Mouse (Mus musculus) liver, embryonic 13.5 days (tissue): ENCODE measurements around the gene Crtc3. TPM values are rescaled to one million over a fixed set of nuclear protein-coding genes. Genes with fewer than 3 reads are reported as not detected.
A peak's percentile ranks its signal among the peaks of the same experiment; 100 is the strongest.

Experiments used
- ATAC-seq: fragments of 200-750 bp; cut with Nextera tagmentation; 2 replicates; pipeline ENCODE4 v1.8.0; 2017; ENCODE audit warnings: low read depth, mild to moderate bottlenecking, moderate number of reproducible peaks, moderate library complexity
- DNase-seq: peaks from one replicate; pipeline ENCODE4 v3.0.0; 2022
- H3K27ac ChIP-seq: fragments of 300-500 bp; sonication (generic); 2 replicates; pipeline ENCODE4 v1.5.1; 2015; ENCODE audit warnings: moderate library complexity, mild to moderate bottlenecking, inconsistent platforms
- H3K27me3 ChIP-seq: fragments of 300-500 bp; sonication (generic); 2 replicates; pipeline ENCODE4 v1.6.1; 2015; ENCODE audit warnings: mild to moderate bottlenecking, inconsistent platforms
- H3K36me3 ChIP-seq: fragments of 300-500 bp; sonication (generic); 2 replicates; pipeline ENCODE4 v1.6.1; 2015; ENCODE audit warnings: mild to moderate bottlenecking, inconsistent platforms
- H3K4me1 ChIP-seq: fragments of 300-500 bp; sonication (generic); replicated peaks from 2 replicates; pipeline ENCODE4 v1.6.1; 2015; ENCODE audit warnings: inconsistent platforms
- H3K4me2 ChIP-seq: fragments of 300-500 bp; sonication (generic); 2 replicates; pipeline ENCODE4 v1.6.1; 2015; ENCODE audit warnings: inconsistent platforms, mild to moderate bottlenecking, moderate library complexity
- H3K4me3 ChIP-seq: fragments of 300-500 bp; sonication (generic); replicated peaks from 2 replicates; pipeline ENCODE4 v1.5.1; 2015; ENCODE audit warnings: mild to moderate bottlenecking, inconsistent platforms
- H3K9ac ChIP-seq: fragments of 300-500 bp; sonication (generic); 2 replicates; pipeline ENCODE4 v1.6.1; 2015; ENCODE audit warnings: mild to moderate bottlenecking, inconsistent platforms
- H3K9me3 ChIP-seq: fragments of 300-500 bp; sonication (generic); replicated peaks from 2 replicates; pipeline ENCODE4 v1.6.1; 2016; ENCODE audit warnings: inconsistent platforms
- WGBS: fragments of 180-500 bp; shearing (Covaris S2); methylation state at CpG from one replicate; pipeline ENCODE4 v1.1.7; 2015; ENCODE audit not compliant: insufficient replicate concordance; 5-methylcytosine and 5-hydroxymethylcytosine counted together
- polyA plus RNA-seq: library from polyadenylated mRNA; unstranded; fragments of >200 nt; fragmentation: Nextera tagmentation; extraction: Ambion mirVana; gene quantifications from 2 replicates; pipeline ENCODE4 v1.2.1, GENCODE M21; 2015

Gene Crtc3
- polyA plus RNA-seq, 1 experiment from 2014 or later: 5.5 TPM

- Histone ChIP-seq H3K9me3 (no peaks in the 10 kb centered on the region), H3K4me1 (peaks cover 54% of the 10 kb centered on the region), H3K27ac (no peak overlapping the region), H3K27me3 (no peaks in the 10 kb centered on the region), H3K9ac (no peak overlapping the region), H3K36me3 (no peaks in the 10 kb centered on the region), H3K4me2 (no peak overlapping the region), H3K4me3 (no peak overlapping the region)
- 81% methylated on average over 5 of the region's 5 CpGs for WGBS
- ATAC-seq (no peak), DNase-seq (no peak)
These were observed 33.8 kb downstream of the Crtc3 start for GRCm38 (mm10) chr7:80654926-80655325.

GRCm38 (mm10) chr7:80654393-80654792 lies 34.3 kb downstream of the Crtc3 start:
- Histone ChIP-seq H3K27me3 (no peaks in the 10 kb centered on the region), H3K4me2 (no peak overlapping the region), H3K9me3 (no peaks in the 10 kb centered on the region), H3K36me3 (no peaks in the 10 kb centered on the region), H3K4me1 (peaks cover 54% of the 10 kb centered on the region), H3K4me3 (no peak overlapping the region), H3K27ac (no peak overlapping the region), H3K9ac (no peak overlapping the region)
- DNase-seq (no peak), ATAC-seq (no peak)
- WGBS: 68% methylated on average over 7 of the region's 7 CpGs

- Histone ChIP-seq H3K27me3 (no peaks in the 10 kb centered on the region), H3K36me3 (no peaks in the 10 kb centered on the region), H3K9me3 (no peaks in the 10 kb centered on the region), H3K4me3 (no peak overlapping the region), H3K27ac (no peak overlapping the region), H3K4me1 (peaks cover 52% of the 10 kb centered on the region), H3K4me2 (no peak overlapping the region), H3K9ac (no peak overlapping the region)
- no peak for ATAC-seq
- 75% methylated on average over 7 of the region's 7 CpGs for WGBS
- no peak for DNase-seq
These were observed 34.7 kb downstream of the Crtc3 start for GRCm38 (mm10) chr7:80653971-80654370.

GRCm38 (mm10) chr7:80653077-80653476 lies 35.6 kb downstream of the Crtc3 start:
- Histone ChIP-seq H3K27ac (peak overlapping the region; percentile 53; the same call in 1 of the 2 replicates), H3K36me3 (no peaks in the 10 kb centered on the region), H3K9me3 (no peaks in the 10 kb centered on the region), H3K4me2 (no peak overlapping the region), H3K27me3 (no peaks in the 10 kb centered on the region), H3K4me3 (no peak overlapping the region), H3K9ac (no peak overlapping the region), H3K4me1 (peaks cover 51% of the 10 kb centered on the region)
- DNase-seq (no peak), ATAC-seq (no peak)
- 78% methylated on average over 10 of the region's 10 CpGs for whole genome bisulfite sequencing

- peak overlapping the region; percentile 53 for H3K27ac ChIP-seq
- H3K27me3 ChIP-seq: no peaks in the 10 kb centered on the region
- H3K4me1 ChIP-seq: peaks cover 57% of the 10 kb centered on the region
- no peak overlapping the region for H3K4me2 ChIP-seq
- ATAC-seq (no peak), DNase-seq (no peak)
- no peaks in the 10 kb centered on the region for H3K9me3 ChIP-seq
- H3K9ac ChIP-seq: no peak overlapping the region
- 51% methylated on average over 5 of the region's 5 CpGs for WGBS
- no peaks in the 10 kb centered on the region for H3K36me3 ChIP-seq
- no peak overlapping the region for H3K4me3 ChIP-seq
These were observed 36.4 kb downstream of the Crtc3 start for GRCm38 (mm10) chr7:80652289-80652688.

- no peaks in the 10 kb centered on the region for H3K36me3 ChIP-seq
- H3K9ac ChIP-seq: peak overlapping the region; percentile 47; the same call in 1 of the 2 replicates
- H3K9me3 ChIP-seq: no peaks in the 10 kb centered on the region
- H3K4me2 ChIP-seq: peak overlapping the region; percentile 46
- ATAC-seq (peak; percentile 32; the same call in 1 of the 2 replicates), DNase-seq (no peak)
- H3K4me3 ChIP-seq: peak overlapping the region; percentile 6; the same call in 1 of the 2 replicates
- 0 out of 2 replicates have a peak overlapping the region, but pooled peaks have one; percentile 9 for H3K27ac ChIP-seq
- H3K27me3 ChIP-seq: no peaks in the 10 kb centered on the region
- peaks cover 73% of the 10 kb centered on the region for H3K4me1 ChIP-seq
- WGBS: 42% methylated on average over 7 of the region's 7 CpGs
These were observed 41.2 kb downstream of the Crtc3 start for GRCm38 (mm10) chr7:80647437-80647871.

- ATAC-seq: peak; percentile 80
These were observed 42.3 kb downstream of the Crtc3 start for GRCm38 (mm10) chr7:80646093-80647025.

GRCm38 (mm10) chr7:80642976-80643666 lies 45.6 kb downstream of the Crtc3 start:
- Histone ChIP-seq H3K9me3 (no peaks in the 10 kb centered on the region), H3K4me1 (peaks cover 87% of the 10 kb centered on the region), H3K36me3 (no peaks in the 10 kb centered on the region), H3K9ac (no peak overlapping the region), H3K27ac (no peak overlapping the region), H3K4me2 (no peak overlapping the region), H3K4me3 (no peak overlapping the region), H3K27me3 (no peaks in the 10 kb centered on the region)
- ATAC-seq: no peak
- DNase-seq: no peak
- 22% methylated on average over 8 of the region's 8 CpGs for WGBS

More at GRCm38 (mm10) chr7:80646093-80647025, 42.3 kb downstream of the Crtc3 start:
- H3K36me3 ChIP-seq: no peaks in the 10 kb centered on the region
- H3K4me1 ChIP-seq: peaks cover 77% of the 10 kb centered on the region
- DNase-seq: peak; percentile 57
- H3K4me3 ChIP-seq: no peak overlapping the region
- H3K27ac ChIP-seq: peak overlapping the region; percentile 64
- no peak overlapping the region for H3K4me2 ChIP-seq
- WGBS: 37% methylated on average over 10 of the region's 10 CpGs
- H3K27me3 ChIP-seq: no peaks in the 10 kb centered on the region
- no peaks in the 10 kb centered on the region for H3K9me3 ChIP-seq
- no peak overlapping the region for H3K9ac ChIP-seq

- peaks cover 87% of the 10 kb centered on the region for H3K4me1 ChIP-seq
- ATAC-seq (no peak), DNase-seq (no peak)
- 16% methylated on average over 5 of the region's 5 CpGs for WGBS
- no peaks in the 10 kb centered on the region for H3K36me3 ChIP-seq
- no peak overlapping the region for H3K4me3 ChIP-seq
- no peak overlapping the region for H3K4me2 ChIP-seq
- H3K27me3 ChIP-seq: no peaks in the 10 kb centered on the region
- no peak overlapping the region for H3K9ac ChIP-seq
- H3K9me3 ChIP-seq: no peaks in the 10 kb centered on the region
- H3K27ac ChIP-seq: no peak overlapping the region
These were observed 46.1 kb downstream of the Crtc3 start for GRCm38 (mm10) chr7:80642552-80642951.

- no peak overlapping the region for H3K27ac ChIP-seq
- DNase-seq (no peak), ATAC-seq (no peak)
- no peaks in the 10 kb centered on the region for H3K27me3 ChIP-seq
- no peak overlapping the region for H3K9ac ChIP-seq
- peaks cover 87% of the 10 kb centered on the region for H3K4me1 ChIP-seq
- no peaks in the 10 kb centered on the region for H3K36me3 ChIP-seq
- WGBS: 53% methylated on average over 7 of the region's 7 CpGs
- H3K9me3 ChIP-seq: no peaks in the 10 kb centered on the region
- no peak overlapping the region for H3K4me3 ChIP-seq
- H3K4me2 ChIP-seq: no peak overlapping the region
These were observed 46.8 kb downstream of the Crtc3 start for GRCm38 (mm10) chr7:80641899-80642298.

GRCm38 (mm10) chr7:80641497-80641896 lies 47.2 kb downstream of the Crtc3 start:
- peaks cover 87% of the 10 kb centered on the region for H3K4me1 ChIP-seq
- H3K36me3 ChIP-seq: no peaks in the 10 kb centered on the region
- H3K4me2 ChIP-seq: no peak overlapping the region
- ATAC-seq (no peak), DNase-seq (no peak)
- no peak overlapping the region for H3K4me3 ChIP-seq
- H3K9me3 ChIP-seq: no peaks in the 10 kb centered on the region
- WGBS: 11% methylated on average over 4 of the region's 4 CpGs
- no peak overlapping the region for H3K9ac ChIP-seq
- H3K27ac ChIP-seq: no peak overlapping the region
- no peaks in the 10 kb centered on the region for H3K27me3 ChIP-seq
